Mouse (Mus musculus): ENCODE results near the gene Tbcb.

GRCm38 (mm10) chr7:30265041-30265440 lies 33.0 kb upstream of the Tbcb start:
- no peak for TF ChIP-seq CTCF (IDR thresholded peaks at IDR 0.05; ENCODE audit: extremely low read depth, insufficient read depth, low read length)
- TF ChIP-seq POLR2A (IDR thresholded peaks at IDR 0.05; ENCODE audit: extremely low read depth, insufficient read depth, low read length), result no peak
